Mouse (Mus musculus) monocyte, adult 5-6 weeks (primary cell): ENCODE data around the gene Cptp. TPM values are rescaled to one million over a fixed set of nuclear protein-coding genes. Genes with fewer than 3 reads are reported as not detected.

Experiments used
- ATAC-seq: fragments of 153-309, 156-312 bp; replicated peaks from 2 replicates; pipeline ENCODE4 v1.8.0; 2017; ENCODE audit warnings: mild to moderate bottlenecking; ENCODE audit not compliant: low TSS enrichment, insufficient number of reproducible peaks, severe bottlenecking, poor library complexity, low FRiP score
- total RNA-seq: library from RNA; stranded (forward); fragments of 200-1000, 200-491, 200-594 nt; gene quantifications from 3 replicates; pipeline ENCODE4 v1.2.3, GENCODE M21; 2017

The Cptp gene
- total RNA-seq, 1 experiment from 2014 or later: 5.7 TPM

GRCm38 (mm10) chr4:155821025-155821424, 48.2 kb downstream of the Cptp start:
- ATAC-seq: no peak

GRCm38 (mm10) chr4:155817533-155817932, 51.7 kb downstream of the Cptp start:
- ATAC-seq: no peak

Other genes with a start within 250 kb of the Cptp start
- 145 to 205 TPM (median 169 TPM) in 3 replicates for gene Cdk11b, start 244.6 kb downstream of the Cptp start, total RNA-seq
- not detected in 3 replicates for gene Gm10563, start 224.0 kb downstream of the Cptp start, total RNA-seq
- gene Mmp23, start 216.1 kb downstream of the Cptp start, total RNA-seq: not detected in 3 replicates
- 14.3 to 35.4 TPM (median 16.5 TPM) in 3 replicates for gene Mib2, start 200.2 kb downstream of the Cptp start, total RNA-seq
- gene Fndc10, start 175.1 kb downstream of the Cptp start, total RNA-seq: 0.21 to 0.68 TPM (median 0.48 TPM) in 3 replicates
- 131 to 171 TPM (median 143 TPM) in 3 replicates for gene Ssu72, start 164.6 kb downstream of the Cptp start, total RNA-seq
- 0.10 to 0.86 TPM in 2 of 3 replicates, not detected in the other for gene Tmem240, start 134.6 kb downstream of the Cptp start, total RNA-seq
- gene Atad3a, start 108.3 kb downstream of the Cptp start, total RNA-seq: 24.8 to 30.3 TPM (median 26.4 TPM) in 3 replicates
- gene Vwa1, start 94.7 kb downstream of the Cptp start, total RNA-seq: 0.49 to 1.3 TPM in 2 of 3 replicates, not detected in the other
- not detected in 3 replicates for gene Tmem88b, start 83.6 kb downstream of the Cptp start, total RNA-seq
- gene Ankrd65, start 79.0 kb downstream of the Cptp start, total RNA-seq: not detected in 3 replicates
- 39.1 to 56.7 TPM (median 44.1 TPM) in 3 replicates for gene Mrpl20, start 66.6 kb downstream of the Cptp start, total RNA-seq
- gene Ccnl2, start 57.0 kb downstream of the Cptp start, total RNA-seq: 228 to 239 TPM (median 228 TPM) in 3 replicates
- 102 to 125 TPM (median 108 TPM) in 3 replicates for gene Aurkaip1, start 38.2 kb downstream of the Cptp start, total RNA-seq
- gene Mxra8, start 29.8 kb downstream of the Cptp start, total RNA-seq: 0.29 to 15.8 TPM (median 2.0 TPM) in 3 replicates
- 18.8 to 30.1 TPM (median 27.0 TPM) in 3 replicates for gene Dvl1, start 22.0 kb downstream of the Cptp start, total RNA-seq
- gene Tas1r3, start 6.1 kb downstream of the Cptp start, total RNA-seq: 0.29 to 1.6 TPM (median 0.64 TPM) in 3 replicates
- gene Ints11, start 106 bp upstream of the Cptp start, total RNA-seq: 21.5 to 28.1 TPM (median 24.5 TPM) in 3 replicates
- gene Pusl1, start 22.3 kb upstream of the Cptp start, total RNA-seq: 3.8 to 12.8 TPM (median 10.3 TPM) in 3 replicates
- gene Acap3, start 22.4 kb upstream of the Cptp start, total RNA-seq: 17.2 to 19.3 TPM (median 17.3 TPM) in 3 replicates
- gene Ube2j2, start 74.4 kb upstream of the Cptp start, total RNA-seq: 79.0 to 128 TPM (median 101 TPM) in 3 replicates
- 0.85 to 1.4 TPM in 2 of 3 replicates, not detected in the other for gene C1qtnf12, start 92.9 kb upstream of the Cptp start, total RNA-seq
- gene B3galt6, start 123.2 kb upstream of the Cptp start, total RNA-seq: 2.8 to 3.5 TPM (median 3.1 TPM) in 3 replicates
- 300 to 351 TPM (median 344 TPM) in 3 replicates for gene Sdf4, start 123.4 kb upstream of the Cptp start, total RNA-seq
- 1.8 to 6.6 TPM (median 5.3 TPM) in 3 replicates for gene Tnfrsf4, start 144.4 kb upstream of the Cptp start, total RNA-seq
- gene Tnfrsf18, start 156.7 kb upstream of the Cptp start, total RNA-seq: 29.2 to 74.7 TPM (median 38.4 TPM) in 3 replicates
- not detected in 3 replicates for gene Ttll10, start 190.0 kb upstream of the Cptp start, total RNA-seq
- gene 9430015G10Rik, start 240.5 kb upstream of the Cptp start, total RNA-seq: 5.7 to 20.4 TPM (median 15.4 TPM) in 3 replicates